Mouse (Mus musculus) activated CD4-positive, CD25-positive, alpha-beta regulatory T cell, adult 4 months (primary cell): ENCODE data around the gene Cd33. TPM values are rescaled to one million over a fixed set of nuclear protein-coding genes. Genes with fewer than 3 reads are reported as not detected.

Source experiments
- ATAC-seq: one replicate; pipeline ENCODE4 v1.8.0; 2017
- polyA plus RNA-seq, 2 experiments: library from polyadenylated mRNA; unstranded; fragments of 100-300 nt; shearing (Covaris generic); gene quantifications; one replicate each; pipeline ENCODE4 v1.2.1; 2017

Gene Cd33
- polyA plus RNA-seq, 2 experiments from 2014 or later = not detected

- no peak for ATAC-seq
Observed at GRCm38 (mm10) chr7:43512519-43512918, 31.7 kb downstream of the Cd33 start.

DNA sequence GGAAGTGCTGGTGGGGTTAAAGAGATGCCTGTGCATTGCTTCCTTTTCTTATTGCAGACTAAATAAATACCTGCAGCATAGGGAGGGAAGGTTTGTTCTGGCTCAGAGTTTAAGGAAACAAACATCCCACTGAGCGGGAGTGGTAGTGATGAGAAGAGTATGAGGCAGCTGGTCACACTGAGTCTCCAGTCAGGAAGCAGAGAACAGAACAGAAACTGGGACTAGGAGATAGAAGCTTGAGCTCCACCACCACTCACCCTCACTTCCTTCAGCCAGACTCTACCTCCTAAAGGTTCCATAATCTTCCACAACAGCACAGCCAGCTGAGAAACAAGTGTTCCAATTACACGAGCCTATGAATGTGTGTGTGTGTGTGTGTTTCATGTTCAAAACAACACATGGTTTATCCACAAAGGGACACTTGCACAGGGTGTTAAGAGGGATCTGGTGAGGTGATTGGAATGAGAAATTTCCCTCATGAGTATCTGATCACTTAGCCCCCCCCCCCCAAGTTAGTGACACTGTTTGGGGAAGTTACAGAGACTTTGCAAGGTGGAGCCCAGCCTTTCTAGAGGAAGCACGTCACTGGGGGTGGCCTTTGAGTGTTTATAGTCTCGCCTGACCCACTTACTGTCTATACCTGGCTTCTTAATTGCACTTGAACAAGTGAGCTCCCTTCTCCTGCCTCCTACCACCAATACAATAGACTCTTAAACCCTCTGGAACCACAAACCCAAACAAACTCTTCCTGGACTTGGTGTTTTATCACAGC is 32.3 kb downstream of the Cd33 start:
- no peak for ATAC-seq

DNA sequence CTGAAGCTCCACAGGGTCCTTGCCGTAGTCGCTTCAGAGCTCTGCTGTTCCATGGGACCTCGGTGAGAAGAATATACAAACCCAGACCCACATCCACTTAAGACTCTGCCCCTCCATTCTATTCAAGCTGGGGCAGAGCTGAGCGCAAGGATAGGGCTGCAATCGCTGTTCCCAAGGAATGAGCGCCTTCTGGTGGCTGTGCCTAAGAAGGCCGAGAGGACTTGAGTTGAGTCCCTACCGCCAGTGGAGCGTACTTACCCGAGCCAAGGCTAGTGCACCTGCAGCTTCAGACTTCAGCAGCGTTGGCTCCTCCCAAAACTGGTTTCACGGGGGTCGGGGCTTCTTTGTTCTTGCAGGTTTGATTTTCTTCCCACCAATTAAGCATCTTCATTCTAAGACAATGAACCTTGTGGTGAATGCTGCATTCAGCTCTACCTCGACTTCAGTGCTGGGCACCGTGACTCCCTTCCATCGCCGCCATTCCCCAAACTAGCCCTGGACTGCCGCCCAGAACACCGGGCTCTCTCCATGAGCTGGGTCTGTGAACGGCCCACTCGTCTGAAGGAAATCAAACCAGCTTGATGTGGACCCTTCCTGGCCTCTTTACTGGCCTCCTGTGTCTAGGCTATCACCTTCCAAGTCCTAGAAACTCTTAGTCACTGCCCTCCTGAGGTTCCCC is 48.7 kb downstream of the Cd33 start:
- ATAC-seq = no peak

DNA sequence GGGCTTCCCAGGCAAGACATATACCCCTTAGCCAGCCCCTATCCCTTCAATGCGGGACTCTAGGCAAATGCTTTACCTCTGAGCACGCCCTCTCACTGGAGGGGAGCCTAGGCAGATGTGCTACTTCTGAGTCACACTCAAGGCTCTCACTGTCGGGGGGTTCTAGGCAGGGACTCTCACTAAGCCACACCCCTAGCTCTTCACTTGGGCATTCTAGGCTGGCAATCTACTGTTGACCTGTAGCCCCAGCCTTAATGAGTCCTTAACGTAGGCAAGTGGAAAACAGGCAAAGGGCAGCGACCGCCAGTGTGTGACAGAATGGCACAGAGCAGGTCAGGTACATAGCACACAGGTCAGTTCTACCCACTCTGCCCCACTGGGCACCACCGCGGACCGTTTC is 53.4 kb downstream of the Cd33 start:
- no peak for ATAC-seq

GRCm38 (mm10) chr7:43490182-43490584 is 54.0 kb downstream of the Cd33 start:
- ATAC-seq = no peak

DNA sequence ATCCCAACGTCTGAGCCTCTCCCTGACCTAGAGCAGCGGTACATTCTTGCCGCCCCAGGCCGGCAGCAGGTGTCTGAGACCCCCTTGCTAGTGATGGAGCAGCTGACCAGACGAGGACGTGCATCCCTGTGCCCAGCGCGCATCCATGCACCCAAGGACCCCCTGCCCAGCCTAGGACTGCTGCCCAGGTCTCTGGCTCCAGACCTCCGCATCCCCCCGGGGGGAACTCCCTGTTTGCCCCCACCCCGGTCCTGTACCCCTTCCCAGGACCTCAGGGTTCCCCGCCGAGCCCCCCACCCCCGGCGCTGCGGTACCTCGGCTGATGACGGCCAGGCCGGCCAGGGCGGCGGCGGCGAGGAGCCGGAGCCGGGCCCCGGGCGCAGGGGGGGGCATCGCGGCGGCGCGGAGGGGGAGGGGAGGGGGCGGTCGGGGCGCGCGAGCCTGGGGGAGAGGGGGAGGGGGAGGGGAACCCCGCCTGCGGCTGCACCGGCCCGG is 54.5 kb downstream of the Cd33 start, which contains the start of gene Iglon5:
TSS of gene Iglon5 (minus strand) at position 445 of the 495 bp plus-strand sequence.
- ATAC-seq = no peak

- ATAC-seq = no peak
Observed at GRCm38 (mm10) chr7:43488646-43489045, 55.6 kb downstream of the Cd33 start.

DNA sequence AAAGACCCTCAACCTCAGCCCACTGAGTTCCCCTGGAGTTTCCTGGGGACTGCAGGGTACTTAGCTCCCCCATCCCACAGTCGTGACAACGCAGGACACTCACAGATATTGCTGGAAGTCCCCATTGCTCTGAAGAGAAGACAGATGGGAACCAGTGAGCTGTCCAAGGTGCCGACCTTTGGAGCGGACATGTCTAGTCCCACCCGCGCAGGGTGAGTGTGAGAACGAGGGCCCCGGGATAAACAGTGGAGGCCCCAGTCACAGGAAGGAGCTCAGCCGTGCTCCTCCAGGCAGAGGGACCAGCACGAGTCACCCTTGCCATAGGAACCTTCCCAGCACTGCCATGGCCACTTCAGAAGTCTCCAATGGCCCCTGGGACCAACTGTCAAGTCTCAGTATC is 61.0 kb downstream of the Cd33 start:
- no peak for ATAC-seq

DNA sequence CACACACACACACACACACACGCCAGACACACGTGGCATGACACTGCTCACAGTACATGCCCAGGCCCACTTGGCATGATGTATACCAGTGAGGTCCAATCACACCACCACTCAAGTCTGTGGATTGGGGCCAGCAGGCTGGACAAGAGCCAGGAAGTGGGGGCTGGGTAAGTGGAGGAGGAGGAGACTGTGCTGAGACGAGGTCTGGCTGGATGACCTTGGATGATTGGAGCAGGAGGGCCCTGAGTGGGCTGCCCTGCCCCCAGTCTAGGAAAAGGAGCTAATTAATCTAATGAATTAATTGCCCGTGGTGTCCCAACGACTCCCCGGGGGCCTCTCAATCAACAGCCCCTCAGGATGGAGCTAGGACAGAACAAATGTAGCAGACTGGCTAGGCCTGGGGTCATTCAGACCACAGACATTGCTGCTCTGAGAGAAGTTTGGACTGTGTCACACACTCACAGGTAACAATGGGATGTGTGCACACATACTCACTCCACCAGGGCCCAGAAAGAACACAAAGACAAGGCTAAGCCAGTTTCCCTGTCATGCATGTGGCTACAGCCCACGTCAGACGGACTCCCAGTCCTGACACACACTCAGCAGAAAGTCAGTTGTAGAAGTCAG is 62.0 kb downstream of the Cd33 start:
- no peak for ATAC-seq

DNA sequence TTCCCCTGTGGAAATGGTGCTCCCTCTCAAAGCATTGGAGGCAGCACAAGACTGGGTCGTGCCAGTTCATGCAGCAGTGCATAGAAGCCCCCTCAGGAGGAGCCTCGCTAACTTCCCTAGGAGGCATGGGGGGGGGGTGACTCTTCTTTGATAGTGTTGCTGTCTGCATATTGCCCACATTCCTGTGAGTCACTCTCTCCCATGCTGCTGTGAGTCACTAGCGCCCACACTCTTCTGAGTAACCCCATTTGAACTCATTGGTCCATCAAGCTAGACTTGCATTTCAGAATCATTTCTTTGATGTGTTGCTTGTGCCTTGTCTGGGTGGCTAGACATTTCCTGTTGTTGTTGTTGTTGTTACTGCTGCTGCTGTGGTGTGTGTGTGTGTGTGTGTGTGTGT is 63.0 kb downstream of the Cd33 start:
- peak; percentile 86 for ATAC-seq

GRCm38 (mm10) chr7:43476376-43476775 is 67.9 kb downstream of the Cd33 start:
- no peak for ATAC-seq

GRCm38 (mm10) chr7:43475706-43476105 is 68.5 kb downstream of the Cd33 start:
- peak; percentile 83 for ATAC-seq

Other genes with a start within 250 kb of the Cd33 start
- gene Zfp715, start 231.1 kb downstream of the Cd33 start, polyA plus RNA-seq = 10 to 100 TPM; 15.5 to 15.8 TPM
- gene Siglecf, start 193.1 kb downstream of the Cd33 start, polyA plus RNA-seq = not detected
- 1 to 10 TPM in 1 of 2 experiments, not detected in 1; 2.4 TPM for gene Siglecg, start 136.2 kb downstream of the Cd33 start, polyA plus RNA-seq
- not detected for gene Lim2, start 116.8 kb downstream of the Cd33 start, polyA plus RNA-seq
- 100 to 1,000 TPM; 381 to 402 TPM for gene Nkg7, start 107.4 kb downstream of the Cd33 start, polyA plus RNA-seq
- gene Cldnd2, start 103.6 kb downstream of the Cd33 start, polyA plus RNA-seq = 1 to 10 TPM in 1 of 2 experiments, not detected in 1; 1.4 TPM
- gene Etfb, start 100.3 kb downstream of the Cd33 start, polyA plus RNA-seq = 100 to 1,000 TPM; 235 to 271 TPM
- not detected for gene Gm45233, start 100.3 kb downstream of the Cd33 start, polyA plus RNA-seq
- gene Vsig10l, start 81.3 kb downstream of the Cd33 start, polyA plus RNA-seq = 1 to 10 TPM; 1.2 to 4.3 TPM
- gene Iglon5, start 54.4 kb downstream of the Cd33 start, polyA plus RNA-seq = not detected
- gene 4931406B18Rik, start 38.5 kb downstream of the Cd33 start, polyA plus RNA-seq = not detected
- 1 to 10 TPM; 3.2 to 3.4 TPM for gene Zfp658, start 17.8 kb upstream of the Cd33 start, polyA plus RNA-seq
- 10 to 100 TPM in 1 of 2 experiments, 1 to 10 TPM in 1; 9.4 to 10.9 TPM for gene Zfp719, start 35.2 kb upstream of the Cd33 start, polyA plus RNA-seq
- gene Zfp819, start 62.7 kb upstream of the Cd33 start, polyA plus RNA-seq = under 1 TPM in 1 of 2 experiments, not detected in 1; 0.20 TPM
- gene Ceacam18, start 90.3 kb upstream of the Cd33 start, polyA plus RNA-seq = not detected
- gene Siglece, start 115.7 kb upstream of the Cd33 start, polyA plus RNA-seq = under 1 TPM in 1 of 2 experiments, not detected in 1; 0.34 TPM
- gene Ctu1, start 127.6 kb upstream of the Cd33 start, polyA plus RNA-seq = 1 to 10 TPM; 1.2 to 1.3 TPM
- gene Klk14, start 146.0 kb upstream of the Cd33 start, polyA plus RNA-seq = not detected
- not detected for gene Klk13, start 168.1 kb upstream of the Cd33 start, polyA plus RNA-seq
- gene Klk12, start 224.5 kb upstream of the Cd33 start, polyA plus RNA-seq = not detected
- under 1 TPM in 1 of 2 experiments, not detected in 1; 0.36 TPM for gene Klk11, start 230.2 kb upstream of the Cd33 start, polyA plus RNA-seq
- under 1 TPM in 1 of 2 experiments, not detected in 1; 0.32 TPM for gene Klk10, start 236.6 kb upstream of the Cd33 start, polyA plus RNA-seq
- gene Klk9, start 247.5 kb upstream of the Cd33 start, polyA plus RNA-seq = not detected